Mouse (Mus musculus) intestine, embryonic 14.5 days (tissue): ENCODE measurements around the gene Gm26602. TPM values are rescaled to one million over a fixed set of nuclear protein-coding genes. Genes with fewer than 3 reads are reported as not detected.

Source experiments
- ATAC-seq: fragments of 200-750 bp; cut with Nextera tagmentation; replicated peaks from 2 replicates; pipeline ENCODE4 v1.8.0; 2017; ENCODE audit warnings: low read depth, moderate number of reproducible peaks, moderate TSS enrichment, moderate library complexity; ENCODE audit not compliant: low FRiP score, low TSS enrichment
- DNase-seq: peaks from one replicate; pipeline ENCODE4 v3.0.0-alpha.2; 2018; ENCODE audit warnings: low spot score
- H3K27ac ChIP-seq: fragments of 300-500 bp; sonication (generic); 2 replicates; pipeline ENCODE4 v1.5.1; 2014; ENCODE audit warnings: low read depth, mild to moderate bottlenecking, control low read depth
- H3K27me3 ChIP-seq: fragments of 300-500 bp; sonication (generic); replicated peaks from 2 replicates; pipeline ENCODE4 v1.6.1; 2014; ENCODE audit warnings: low read length, control low read depth; ENCODE audit not compliant: control insufficient read depth, insufficient read depth
- H3K36me3 ChIP-seq: fragments of 300-500 bp; sonication (generic); 2 replicates; pipeline ENCODE4 v1.6.1; 2014; ENCODE audit warnings: low read length, control low read depth; ENCODE audit not compliant: control insufficient read depth, insufficient read depth
- H3K4me1 ChIP-seq: fragments of 300-500 bp; sonication (generic); replicated peaks from 2 replicates; pipeline ENCODE4 v1.6.1; 2014; ENCODE audit warnings: low read length, control low read depth, mixed read lengths; ENCODE audit not compliant: control insufficient read depth, insufficient read depth
- H3K4me2 ChIP-seq: fragments of 300-500 bp; sonication (generic); 2 replicates; pipeline ENCODE4 v1.6.1; 2014; ENCODE audit warnings: low read length
- H3K4me3 ChIP-seq: fragments of 300-500 bp; sonication (generic); 2 replicates; pipeline ENCODE4 v1.5.1; 2014; ENCODE audit warnings: low read depth, low read length, control low read depth, mixed read lengths
- H3K9ac ChIP-seq: fragments of 300-500 bp; sonication (generic); 2 replicates; pipeline ENCODE4 v1.6.1; 2014; ENCODE audit warnings: mild to moderate bottlenecking, low read length
- H3K9me3 ChIP-seq: fragments of 300-500 bp; sonication (generic); 2 replicates; pipeline ENCODE4 v1.6.1; 2016; ENCODE audit warnings: low read length, control low read depth; ENCODE audit not compliant: control insufficient read depth
- WGBS: fragments of 180-500 bp; shearing (Covaris S2); extraction: QIAGEN DNeasy Blood & Tissue Kit; methylation state at CpG from one replicate; pipeline ENCODE4 v1.1.7; 2014; 5-methylcytosine and 5-hydroxymethylcytosine counted together
- polyA plus RNA-seq: library from polyadenylated mRNA; unstranded; fragments of >200 nt; fragmentation: Nextera tagmentation; extraction: Ambion mirVana; gene quantifications from 2 replicates; pipeline ENCODE4 v1.2.1, GENCODE M21; 2014

Gm26602 gene
- polyA plus RNA-seq, 1 experiment from 2014 or later = not detected

DNA sequence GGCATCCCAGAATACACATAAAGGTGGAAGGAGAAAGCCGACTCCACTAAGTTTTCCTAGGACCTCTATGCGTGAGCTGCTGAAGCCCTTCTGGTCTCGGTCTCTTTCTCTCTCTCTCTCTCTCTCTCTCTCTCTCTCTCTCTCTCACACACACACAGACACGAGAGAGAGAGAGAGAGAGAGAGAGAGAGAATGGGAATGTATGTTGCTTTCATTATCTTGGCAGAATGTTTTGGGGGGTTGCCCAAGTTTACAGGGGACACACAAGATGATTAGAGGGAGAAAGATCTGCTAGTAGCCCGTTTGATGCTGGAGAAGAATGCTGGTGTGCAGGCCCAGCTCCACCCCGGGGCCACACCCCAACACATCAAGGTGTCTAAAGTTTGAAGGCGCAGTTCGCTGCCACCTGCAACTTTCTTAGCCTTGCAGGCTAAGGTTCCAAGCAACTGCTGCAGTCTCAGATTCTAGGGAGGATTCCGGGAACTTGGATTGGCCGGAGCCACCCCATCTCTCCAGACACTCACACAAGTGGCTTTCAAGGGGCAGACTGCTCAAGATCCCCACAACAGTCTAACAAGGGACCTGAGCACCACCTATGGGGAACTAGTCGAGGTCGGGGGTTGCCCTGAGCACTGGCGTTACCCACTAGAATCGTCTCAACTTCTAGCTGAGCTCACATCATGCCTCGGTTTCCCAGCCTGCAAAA lies 15.3 kb downstream of the Gm26602 start:
- H3K27ac ChIP-seq = peak overlapping the region; percentile 80; the same call in 1 of the 2 replicates
- peaks cover 5% of the 10 kb centered on the region; the same call in 1 of the 2 replicates for H3K36me3 ChIP-seq
- peaks cover 22% of the 10 kb centered on the region for H3K27me3 ChIP-seq
- H3K4me2 ChIP-seq = peak overlapping the region; percentile 88
- DNase-seq (peak; percentile 69), ATAC-seq (no peak)
- peak overlapping the region; percentile 58 for H3K4me3 ChIP-seq
- 5% methylated on average over 15 of the region's 15 CpGs for WGBS
- peaks cover 27% of the 10 kb centered on the region for H3K4me1 ChIP-seq
- peak overlapping the region; percentile 76 for H3K9ac ChIP-seq
- H3K9me3 ChIP-seq = no peaks in the 10 kb centered on the region

DNA sequence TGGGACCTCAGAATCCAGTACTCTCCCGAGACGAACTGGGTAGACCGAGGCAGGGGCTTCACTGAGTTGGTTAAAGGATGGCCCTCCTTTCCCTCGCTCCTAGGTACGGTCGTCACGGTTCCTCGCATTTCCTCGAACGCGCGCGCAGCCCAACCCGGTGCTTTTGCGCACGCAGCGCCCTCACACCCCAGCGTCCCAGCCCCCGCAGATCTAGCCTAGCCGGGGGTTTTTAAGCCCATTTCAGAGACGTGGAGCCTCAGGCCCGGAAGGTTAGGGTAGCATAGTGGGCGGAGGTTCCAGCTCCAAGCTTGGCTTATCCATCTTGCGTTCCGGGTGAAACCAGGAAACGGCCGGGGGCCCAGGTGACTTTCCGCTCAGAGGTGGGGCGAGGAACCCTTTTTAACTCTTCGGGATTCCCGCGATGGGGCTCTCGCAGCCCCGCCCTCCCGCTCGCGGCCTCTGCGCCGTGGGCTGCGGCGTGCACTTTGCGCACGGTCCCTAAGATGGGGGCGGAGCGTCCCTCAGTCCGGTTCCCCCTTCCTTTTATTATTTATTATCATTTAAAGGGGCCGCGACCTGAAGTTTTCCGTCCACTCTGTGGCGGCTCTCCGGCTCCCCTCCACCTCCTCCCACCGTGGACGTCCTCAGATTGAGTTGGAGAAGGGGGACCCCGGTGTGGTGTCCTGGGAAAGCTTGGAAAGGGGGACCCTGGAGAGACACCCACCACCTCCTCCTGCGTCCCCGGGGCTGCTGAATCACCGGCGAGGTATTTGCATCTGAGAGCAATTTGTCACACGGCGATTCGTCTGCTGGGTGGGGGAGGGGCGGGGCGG lies 16.1 kb downstream of the Gm26602 start, which contains the start of gene Arid3a:
Gene Arid3a, plus strand, starts transcription at position 553 of the 833 bp plus-strand sequence.
- under 1% methylated on average over 63 of the region's 63 CpGs for WGBS
- H3K9ac ChIP-seq = peak within 1 kb of the TSS; percentile 76
- peaks cover 22% of the 10 kb centered on the region for H3K4me1 ChIP-seq
- peaks cover 14% of the 10 kb centered on the region for H3K27me3 ChIP-seq
- H3K36me3 ChIP-seq = peaks cover 12% of the 10 kb centered on the region
- H3K27ac ChIP-seq = peak within 1 kb of the TSS; percentile 80
- ATAC-seq (peak; percentile 83), DNase-seq (peak; percentile 95)
- H3K9me3 ChIP-seq = no peaks in the 10 kb centered on the region
- peak within 1 kb of the TSS; percentile 88 for H3K4me2 ChIP-seq
- H3K4me3 ChIP-seq = peak within 1 kb of the TSS; percentile 58

DNA sequence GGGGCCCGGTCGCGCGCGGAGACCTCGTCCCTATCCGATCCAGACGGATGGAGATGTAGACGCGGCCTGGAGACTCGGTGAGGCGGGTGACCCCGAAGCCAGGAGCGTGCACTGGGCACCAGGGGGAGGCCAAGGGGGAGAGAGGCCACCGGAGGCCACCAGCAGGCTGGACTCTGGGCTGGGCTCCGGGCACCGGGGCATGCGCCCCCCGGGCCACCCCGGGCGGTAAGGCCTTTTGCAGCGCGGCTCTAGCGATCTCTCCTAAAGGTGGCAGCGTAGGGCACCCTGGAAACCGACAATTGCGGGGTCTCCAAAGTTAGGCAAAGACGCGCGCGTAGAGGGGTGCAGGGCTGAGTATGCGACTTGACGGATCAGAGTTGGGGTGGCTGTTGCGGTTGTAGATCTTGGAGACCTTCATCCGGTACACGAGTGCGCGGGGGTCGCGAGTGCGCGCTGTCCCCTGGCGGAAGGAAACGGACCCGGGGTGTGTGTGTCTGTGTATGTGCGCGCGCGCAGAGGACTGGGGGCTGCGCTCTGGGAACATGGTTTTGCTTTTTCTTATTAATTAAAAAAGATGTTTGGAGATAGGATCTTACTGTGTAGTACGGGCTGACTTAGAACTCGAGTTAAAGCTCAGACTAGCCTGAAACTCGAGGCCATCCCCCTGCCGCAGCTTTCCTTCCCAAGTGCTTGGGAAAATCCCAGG lies 16.8 kb downstream of the Gm26602 start:
- Histone ChIP-seq H3K27ac (peak overlapping the region; percentile 80), H3K9ac (peak overlapping the region; percentile 76), H3K36me3 (peaks cover 19% of the 10 kb centered on the region), H3K4me1 (peaks cover 27% of the 10 kb centered on the region), H3K9me3 (no peaks in the 10 kb centered on the region), H3K27me3 (peaks cover 7% of the 10 kb centered on the region; the same call in 1 of the 2 replicates), H3K4me2 (peak overlapping the region; percentile 88), H3K4me3 (peak overlapping the region; percentile 58)
- peak; percentile 87 for DNase-seq
- WGBS = 1% methylated on average over 53 of the region's 54 CpGs
- ATAC-seq = peak; percentile 21; the same call in 1 of the 2 replicates

DNA sequence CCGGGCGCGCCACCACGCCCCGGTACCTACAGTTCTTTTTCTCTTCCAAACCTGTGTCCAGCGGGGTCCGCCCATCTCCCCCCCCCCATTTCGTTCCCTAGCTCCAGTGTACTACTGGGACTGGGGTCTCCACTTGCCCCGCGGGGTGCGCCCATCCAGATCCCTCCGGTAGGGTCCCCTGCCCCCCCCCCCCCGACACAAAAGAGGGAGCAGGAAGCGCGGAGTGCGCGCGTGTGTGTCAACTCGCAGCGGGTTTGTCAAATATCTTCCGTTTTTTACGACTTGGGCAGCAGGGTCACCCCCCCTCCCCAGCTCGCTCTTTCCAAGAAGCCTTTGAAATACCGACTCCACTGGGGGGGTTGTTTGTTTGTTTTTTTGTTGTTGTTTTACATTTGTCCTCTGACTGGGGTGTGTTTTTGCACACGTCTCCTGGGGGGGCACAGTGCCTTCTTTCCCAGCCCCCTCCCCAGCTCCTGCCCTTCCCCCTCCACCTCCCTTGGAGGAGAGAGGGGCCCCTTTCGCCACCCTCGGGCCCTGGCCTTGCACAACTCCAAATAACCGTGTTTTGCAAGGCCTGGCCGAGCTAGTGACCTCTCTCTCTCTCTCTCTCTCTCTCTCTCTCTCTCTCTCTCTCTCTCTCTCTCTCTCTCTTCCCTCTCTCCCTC lies 17.5 kb downstream of the Gm26602 start:
- ATAC-seq (no peak), DNase-seq (peak; percentile 79)
- Histone ChIP-seq H3K9me3 (no peaks in the 10 kb centered on the region), H3K27me3 (no peaks in the 10 kb centered on the region; the same call in 1 of the 2 replicates), H3K4me1 (peaks cover 32% of the 10 kb centered on the region), H3K4me3 (peak overlapping the region; percentile 58), H3K9ac (peak overlapping the region; percentile 76), H3K36me3 (peaks cover 23% of the 10 kb centered on the region), H3K27ac (peak overlapping the region; percentile 80), H3K4me2 (peak overlapping the region; percentile 88)
- WGBS = under 1% methylated on average over 29 of the region's 29 CpGs

DNA sequence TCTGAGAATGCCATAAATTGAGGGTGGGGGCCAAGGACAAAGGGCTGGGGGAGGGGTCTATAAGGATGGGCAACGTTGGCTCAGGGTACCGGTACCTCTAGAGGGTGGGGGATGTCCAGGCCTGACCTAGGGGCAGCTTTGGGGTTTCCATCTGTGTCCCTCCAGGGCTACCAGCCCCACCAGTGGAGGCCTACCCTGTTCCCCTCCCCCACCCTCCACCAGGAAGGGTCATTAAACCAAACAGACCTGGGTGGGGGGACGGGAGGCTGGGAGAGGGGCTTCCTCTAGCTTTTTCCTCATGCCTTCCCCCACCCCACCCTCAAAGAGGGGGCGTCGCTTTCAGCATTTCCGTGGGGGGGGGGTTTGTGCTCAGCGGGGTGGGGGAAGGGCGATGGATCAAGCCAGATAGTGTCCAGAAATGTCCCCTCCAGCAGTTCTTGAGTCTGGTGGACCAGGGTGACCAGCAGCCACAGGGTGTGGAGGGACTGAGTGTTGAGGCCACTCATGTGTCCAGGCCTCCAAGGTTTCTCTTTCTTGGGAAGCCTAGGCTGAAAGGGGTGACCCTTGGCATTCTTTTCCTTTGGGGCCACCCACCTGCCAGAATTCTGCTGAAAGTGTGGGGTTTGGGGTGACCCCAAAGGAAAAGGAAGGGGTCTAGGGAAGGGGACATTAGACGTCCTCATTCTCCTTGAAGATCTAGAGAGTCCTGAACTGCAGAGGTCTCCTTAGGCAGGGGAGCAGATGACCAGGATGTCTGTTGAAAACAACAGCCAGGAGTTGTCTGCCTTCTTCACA lies 18.4 kb downstream of the Gm26602 start:
- DNase-seq (peak; percentile 55), ATAC-seq (no peak)
- peaks cover 30% of the 10 kb centered on the region for H3K36me3 ChIP-seq
- H3K4me2 ChIP-seq = peak overlapping the region; percentile 88
- H3K4me1 ChIP-seq = peaks cover 33% of the 10 kb centered on the region
- 15% methylated on average over 9 of the region's 9 CpGs for WGBS
- no peaks in the 10 kb centered on the region for H3K27me3 ChIP-seq
- no peaks in the 10 kb centered on the region for H3K9me3 ChIP-seq
- peak overlapping the region; percentile 46; the same call in 1 of the 2 replicates for H3K9ac ChIP-seq
- H3K27ac ChIP-seq = peak overlapping the region; percentile 54; the same call in 1 of the 2 replicates
- H3K4me3 ChIP-seq = peak overlapping the region; percentile 58

DNA sequence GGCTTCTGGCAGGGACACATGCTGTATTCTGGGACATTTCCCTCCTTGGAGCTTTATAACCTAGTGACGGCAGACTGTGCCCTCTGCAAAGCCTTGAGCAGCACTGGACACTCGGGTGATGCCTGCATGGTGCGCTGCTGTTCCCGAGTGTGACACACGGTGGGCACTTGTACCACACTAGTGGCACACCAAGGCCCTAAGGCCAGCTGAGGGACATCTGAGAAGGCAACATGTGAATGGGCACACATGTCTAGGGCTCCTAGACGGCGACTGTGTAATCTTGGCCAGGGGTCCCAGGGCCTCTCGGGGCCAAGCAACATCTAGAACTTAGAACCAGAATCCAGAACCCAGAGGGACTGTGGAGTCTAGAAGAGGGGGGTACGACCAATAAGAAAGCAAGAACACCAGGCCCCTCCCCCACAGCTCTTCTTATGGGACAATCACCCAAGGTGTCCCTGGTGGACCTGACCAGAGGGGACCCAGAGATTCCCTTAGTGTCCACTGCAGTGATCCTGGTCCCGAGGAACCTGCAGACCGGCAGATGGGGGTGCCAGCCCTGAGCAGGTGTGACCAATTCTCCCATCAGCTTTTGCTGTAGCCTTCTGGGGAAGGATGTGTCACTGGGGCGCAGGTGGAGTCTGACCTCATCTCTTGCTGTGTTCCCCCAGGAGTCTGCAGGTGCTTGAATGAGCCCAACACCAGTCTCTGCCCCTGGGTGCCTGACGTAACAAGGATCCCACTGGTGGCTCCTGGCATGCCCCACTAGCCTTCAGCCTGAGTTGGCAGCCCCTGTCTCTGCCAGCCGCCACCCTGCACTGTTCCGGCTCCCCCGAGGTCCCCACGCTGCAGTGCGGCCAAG lies 19.5 kb downstream of the Gm26602 start:
- Histone ChIP-seq H3K4me1 (peaks cover 36% of the 10 kb centered on the region), H3K9ac (0 out of 2 replicates have a peak overlapping the region, but pooled peaks have one; percentile 7), H3K27ac (no peak overlapping the region), H3K27me3 (no peaks in the 10 kb centered on the region), H3K4me2 (no peak overlapping the region), H3K9me3 (no peaks in the 10 kb centered on the region), H3K36me3 (peaks cover 33% of the 10 kb centered on the region), H3K4me3 (no peak overlapping the region)
- DNase-seq (no peak), ATAC-seq (no peak)
- WGBS = 87% methylated on average over 18 of the region's 18 CpGs

DNA sequence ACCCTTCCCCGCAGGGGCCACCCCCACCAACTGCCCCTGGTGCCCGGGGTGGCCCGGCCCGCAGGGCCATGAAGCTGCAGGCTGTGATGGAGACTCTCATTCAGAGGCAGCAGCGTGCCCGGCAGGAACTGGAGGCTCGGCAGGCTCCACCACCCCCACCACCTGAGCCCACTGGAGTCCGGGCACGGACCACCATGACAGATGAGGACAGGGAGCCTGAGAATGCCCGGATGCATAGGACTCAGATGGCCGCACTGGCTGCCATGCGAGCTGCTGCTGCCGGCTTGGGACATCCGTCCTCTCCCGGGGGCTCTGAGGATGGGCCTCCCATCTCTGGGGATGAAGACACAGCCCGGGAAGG lies 20.1 kb downstream of the Gm26602 start:
- no peak overlapping the region for H3K9ac ChIP-seq
- no peak overlapping the region for H3K4me3 ChIP-seq
- ATAC-seq = no peak
- no peak for DNase-seq
- WGBS = 91% methylated on average over 16 of the region's 16 CpGs
- no peak overlapping the region for H3K4me2 ChIP-seq
- H3K27ac ChIP-seq = no peak overlapping the region
- no peaks in the 10 kb centered on the region for H3K27me3 ChIP-seq
- H3K4me1 ChIP-seq = peaks cover 33% of the 10 kb centered on the region
- no peaks in the 10 kb centered on the region for H3K9me3 ChIP-seq
- peaks cover 39% of the 10 kb centered on the region for H3K36me3 ChIP-seq
